Mouse (Mus musculus) hindlimb bud, embryonic 11.5 days (tissue): ENCODE results near the gene Tmtc2.

Experiments
- DNase-seq: peaks from one replicate; pipeline ENCODE4 v3.0.0-alpha.2; 2012; ENCODE audit warnings: low read depth, low spot score; ENCODE audit errors: extremely low spot score

The Tmtc2 gene

DNA sequence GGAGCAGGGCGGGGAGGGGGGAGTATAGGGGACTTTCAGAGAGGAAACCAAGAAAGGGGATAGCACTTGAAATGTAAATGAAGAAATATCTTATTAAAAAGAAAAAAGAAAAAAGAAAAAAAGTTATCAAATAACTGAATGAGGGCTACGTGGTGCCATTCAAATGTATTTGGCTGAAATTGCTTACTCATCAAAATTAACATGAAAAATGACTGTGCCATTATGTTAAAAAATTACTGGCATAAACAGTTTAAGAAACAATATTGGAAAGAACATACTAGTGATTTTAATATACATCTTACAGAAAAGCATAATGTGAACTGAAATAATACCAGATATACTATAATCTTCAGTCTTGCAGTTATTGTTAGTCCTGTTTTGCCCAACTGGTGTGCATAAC is 378.9 kb downstream of the Tmtc2 start:
- DNase-seq, result no peak

GRCm38 (mm10) chr10:105193756-105194460 is 380.3 kb downstream of the Tmtc2 start:
- DNase-seq, result no peak

- DNase-seq, result no peak
Observed at GRCm38 (mm10) chr10:105192071-105192470, 382.2 kb downstream of the Tmtc2 start.

DNA sequence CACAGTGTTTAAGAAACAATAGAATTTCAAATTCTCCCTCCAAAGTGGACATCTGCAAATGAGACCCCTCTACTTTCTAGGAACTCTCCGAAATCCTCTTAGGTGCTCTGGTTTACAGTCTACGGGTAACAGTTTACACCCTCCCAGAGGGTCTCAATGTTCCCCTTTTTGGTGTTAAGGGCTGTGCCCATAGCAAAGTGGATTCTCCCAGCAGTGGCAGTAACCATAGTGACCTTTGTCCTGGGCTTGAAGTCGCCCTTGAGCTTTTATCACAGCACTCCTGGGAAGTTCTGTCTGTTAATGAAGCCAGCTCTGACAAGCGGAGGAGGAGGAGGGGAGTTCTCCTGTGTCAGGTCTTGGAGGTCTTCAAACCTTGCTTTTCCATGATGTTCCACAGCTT is 384.5 kb downstream of the Tmtc2 start:
- DNase-seq, result no peak

DNA sequence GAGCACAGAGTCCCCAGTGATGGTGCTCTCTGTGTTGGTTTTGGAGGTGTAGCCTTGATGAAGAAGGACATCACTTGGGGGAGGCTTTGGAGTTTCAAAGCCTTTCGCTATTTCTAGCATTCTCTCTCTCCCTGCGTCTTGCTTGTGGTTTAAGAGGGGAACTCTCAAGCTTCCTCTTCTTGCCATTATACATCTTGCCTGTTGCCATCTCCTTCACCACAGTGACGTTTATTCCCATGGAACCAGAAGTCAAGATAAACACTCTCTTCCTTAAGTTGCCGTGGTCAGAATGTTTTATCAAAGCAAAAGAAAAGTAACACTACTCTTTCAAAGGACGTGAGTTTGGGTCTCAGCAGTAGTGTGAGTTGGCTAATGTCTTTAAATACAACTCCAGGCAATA is 387.6 kb downstream of the Tmtc2 start:
- no peak for DNase-seq

DNA sequence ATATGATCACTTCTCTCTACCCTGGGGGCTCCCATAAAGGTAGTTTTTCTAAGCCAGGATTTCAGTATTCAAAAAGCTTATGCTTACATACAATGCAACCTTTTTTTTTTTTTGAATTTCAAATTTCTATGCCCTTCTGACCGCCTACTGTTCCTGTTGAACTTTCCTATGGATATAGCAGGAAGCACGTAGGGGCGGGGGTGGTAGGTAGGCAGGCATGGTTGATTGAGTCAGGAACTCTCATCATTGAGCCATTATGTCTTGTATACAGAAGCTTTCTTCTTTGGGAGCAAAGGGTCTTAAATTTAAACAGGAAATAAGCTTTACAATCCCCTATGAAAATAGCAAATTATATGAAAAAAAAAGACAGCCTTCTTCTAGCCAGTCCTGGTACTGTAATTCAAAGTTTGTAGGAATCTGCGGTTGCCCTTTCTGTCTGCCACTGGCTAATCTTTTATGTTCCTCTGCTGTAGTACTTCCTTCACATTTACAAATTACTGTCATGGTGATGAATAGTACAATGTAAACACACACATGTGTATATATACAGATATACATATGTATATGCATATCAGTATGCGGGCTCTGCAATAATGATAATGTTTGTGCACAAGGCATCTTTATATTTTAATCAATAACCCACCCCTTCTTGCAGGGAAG is 405.7 kb downstream of the Tmtc2 start:
- no peak for DNase-seq

DNA sequence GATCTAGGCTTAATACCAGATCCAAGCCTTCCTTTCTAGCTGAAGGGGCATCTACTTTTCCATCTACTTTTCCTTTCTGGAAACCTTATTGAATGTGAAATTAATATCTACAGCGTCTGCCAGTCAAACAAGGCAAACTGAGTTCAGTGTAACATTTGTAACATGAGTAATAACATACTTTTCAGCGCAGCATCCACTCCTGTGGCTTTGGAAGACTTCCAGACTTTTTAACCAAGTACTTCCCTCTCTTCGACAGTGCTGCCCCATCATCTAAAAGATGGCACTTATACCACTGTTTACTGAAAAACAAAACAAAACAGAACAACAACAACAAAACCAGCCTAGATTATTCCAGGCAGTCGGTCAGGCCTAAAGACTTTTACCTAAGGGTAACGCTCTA is 409.0 kb downstream of the Tmtc2 start:
- no peak for DNase-seq

DNA sequence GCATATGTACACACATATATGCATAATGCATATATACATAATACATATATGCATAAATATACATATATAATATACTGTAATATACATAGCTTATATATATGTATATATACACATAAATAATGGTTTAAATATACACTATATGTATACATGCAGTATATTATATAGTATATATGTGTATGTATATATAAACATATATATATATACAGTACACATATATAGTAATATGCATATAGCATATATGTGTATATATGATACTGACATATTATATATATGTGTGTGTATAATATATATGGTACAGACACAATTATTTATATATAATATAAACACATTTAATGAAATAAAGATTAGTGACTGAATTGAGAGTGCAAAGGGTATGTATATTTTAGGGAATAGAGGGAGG is 420.5 kb downstream of the Tmtc2 start:
- no peak for DNase-seq

DNA sequence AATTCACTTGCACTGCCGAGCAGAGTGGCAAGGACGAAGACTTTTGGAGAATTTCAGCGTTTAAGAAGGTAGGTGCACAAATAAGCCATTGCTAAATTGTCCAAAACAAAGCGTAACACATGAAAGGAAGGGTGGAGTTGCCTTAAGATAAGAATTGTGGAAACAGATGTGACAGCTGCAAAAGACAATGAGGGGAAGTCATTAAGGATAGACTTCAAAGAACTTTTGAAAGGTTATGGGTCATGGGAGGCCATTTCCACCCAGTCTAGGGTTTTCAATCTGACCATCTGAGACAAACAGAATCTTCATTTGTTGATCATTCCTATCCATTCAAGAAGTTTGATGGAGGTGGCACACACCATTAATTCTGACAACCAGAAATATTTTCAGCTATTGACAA is 429.9 kb downstream of the Tmtc2 start:
- DNase-seq, result no peak

DNA sequence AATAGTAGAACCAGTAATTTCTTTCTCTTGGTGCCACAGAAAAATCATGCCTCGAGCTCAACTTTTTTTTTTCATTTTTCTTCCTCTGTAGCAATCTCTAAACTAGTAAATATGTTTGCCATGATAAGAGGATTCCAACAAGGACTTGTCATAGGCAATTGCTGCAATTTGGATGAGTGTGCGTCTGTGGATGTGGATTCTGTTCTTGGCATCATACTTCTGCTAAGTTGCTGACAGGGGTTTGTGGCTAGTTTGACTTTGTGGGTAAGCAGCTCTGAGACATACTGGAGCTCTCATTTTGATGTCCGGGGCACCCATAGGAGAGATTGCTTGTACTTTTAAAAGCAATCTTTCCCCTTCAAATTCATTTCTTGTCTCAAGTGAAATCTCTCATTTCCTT is 432.1 kb downstream of the Tmtc2 start:
- no peak for DNase-seq
